Mouse (Mus musculus) gastrocnemius, adult 18-20 months (tissue): ENCODE results near the gene 1700016C15Rik. TPM values are rescaled to one million over a fixed set of nuclear protein-coding genes. Genes with fewer than 3 reads are reported as not detected.

Source experiments
- DNase-seq: peaks from one replicate; pipeline ENCODE4 v3.0.0; 2021; ENCODE audit warnings: low spot score
- total RNA-seq, 2 experiments: library from RNA; stranded (reverse); gene quantifications; 2 replicates each; pipeline ENCODE4 v1.2.3; 2021

1700016C15Rik gene
- total RNA-seq, 2 experiments from 2014 or later = 0.32 TPM; not detected in 1

- peak; percentile 99 for DNase-seq
These were observed 66.8 kb downstream of the 1700016C15Rik start, which contains the start of gene Adss for GRCm38 (mm10) chr1:177796193-177796939. TSS of gene Adss (minus strand) at chr1:177796511.

GRCm38 (mm10) chr1:177797151-177797755, 67.6 kb downstream of the 1700016C15Rik start:
- DNase-seq = no peak

Other genes with a start within 250 kb of the 1700016C15Rik start
- gene Adss, start 66.7 kb downstream of the 1700016C15Rik start, total RNA-seq = 1 to 10 TPM; 5.8 to 6.9 TPM